Mouse (Mus musculus) midbrain, embryonic 12.5 days (tissue): ENCODE measurements around the gene Fbxo41. TPM values are rescaled to one million over a fixed set of nuclear protein-coding genes. Genes with fewer than 3 reads are reported as not detected.

Experiments used
- ATAC-seq: fragments of 200-750 bp; cut with Nextera tagmentation; 2 replicates; pipeline ENCODE4 v1.8.0; 2017; ENCODE audit warnings: low read depth, moderate TSS enrichment, moderate library complexity; ENCODE audit not compliant: low FRiP score
- H3K27ac ChIP-seq: fragments of 300-500 bp; sonication (generic); replicated peaks from 2 replicates; pipeline ENCODE4 v1.5.1; 2016; ENCODE audit warnings: mild to moderate bottlenecking
- H3K27me3 ChIP-seq: fragments of 300-500 bp; sonication (generic); 2 replicates; pipeline ENCODE4 v1.6.1; 2016; ENCODE audit warnings: mild to moderate bottlenecking
- H3K36me3 ChIP-seq: fragments of 300-500 bp; sonication (generic); 2 replicates; pipeline ENCODE4 v1.6.1; 2016
- H3K4me1 ChIP-seq: fragments of 300-500 bp; sonication (generic); 2 replicates; pipeline ENCODE4 v1.6.1; 2016
- H3K4me2 ChIP-seq: fragments of 300-500 bp; sonication (generic); replicated peaks from 2 replicates; pipeline ENCODE4 v1.6.1; 2016; ENCODE audit warnings: mild to moderate bottlenecking, moderate library complexity
- H3K4me3 ChIP-seq: fragments of 300-500 bp; sonication (generic); 2 replicates; pipeline ENCODE4 v1.5.1; 2016; ENCODE audit warnings: mild to moderate bottlenecking
- H3K9ac ChIP-seq: fragments of 300-500 bp; sonication (generic); replicated peaks from 2 replicates; pipeline ENCODE4 v1.6.1; 2016; ENCODE audit warnings: mild to moderate bottlenecking, moderate library complexity
- H3K9me3 ChIP-seq: fragments of 300-500 bp; sonication (generic); 2 replicates; pipeline ENCODE4 v1.6.1; 2016; ENCODE audit warnings: mild to moderate bottlenecking
- WGBS: fragments of 180-500 bp; shearing (Covaris S2); methylation state at CpG from one replicate; pipeline ENCODE4 v1.1.7; 2016; 5-methylcytosine and 5-hydroxymethylcytosine counted together
- polyA plus RNA-seq: library from polyadenylated mRNA; unstranded; fragments of >200 nt; fragmentation: Nextera tagmentation; extraction: Ambion mirVana; gene quantifications from 2 replicates; pipeline ENCODE4 v1.2.1, GENCODE M21; 2016

The Fbxo41 gene
- polyA plus RNA-seq, 1 experiment from 2014 or later = 2.4 TPM

DNA sequence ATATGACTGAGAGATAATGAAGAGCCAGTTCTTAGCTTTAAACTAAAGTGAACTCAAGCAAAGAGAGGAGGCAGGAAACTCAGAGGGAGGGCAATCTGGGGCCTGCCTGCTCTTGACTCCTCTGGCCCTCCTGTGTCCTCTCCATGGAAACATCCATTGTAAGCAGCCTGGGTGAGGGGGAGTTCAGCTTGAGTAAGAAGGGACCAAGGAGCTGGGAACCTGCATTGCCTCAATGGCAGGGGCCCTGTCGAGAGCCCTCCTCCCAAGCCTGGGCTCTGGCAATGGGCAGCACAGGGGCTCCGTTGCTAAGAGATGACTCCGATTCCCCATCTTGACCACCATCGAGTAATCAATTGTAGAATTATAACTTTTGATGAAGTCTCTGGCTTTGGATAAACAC, 14.3 kb downstream of the Fbxo41 start:
- no peak for ATAC-seq
- Histone ChIP-seq H3K27ac (no peak overlapping the region), H3K27me3 (peaks cover 41% of the 10 kb centered on the region), H3K4me1 (peaks cover 18% of the 10 kb centered on the region), H3K4me2 (no peak overlapping the region), H3K9ac (no peak overlapping the region), H3K36me3 (no peaks in the 10 kb centered on the region), H3K4me3 (no peak overlapping the region), H3K9me3 (no peaks in the 10 kb centered on the region)
- 24% methylated on average over 4 of the region's 4 CpGs for WGBS

- H3K36me3 ChIP-seq = no peaks in the 10 kb centered on the region
- WGBS = 85% methylated on average over 2 of the region's 2 CpGs
- H3K9ac ChIP-seq = no peak overlapping the region
- H3K4me2 ChIP-seq = no peak overlapping the region
- no peak for ATAC-seq
- no peak overlapping the region for H3K27ac ChIP-seq
- no peaks in the 10 kb centered on the region for H3K9me3 ChIP-seq
- peaks cover 18% of the 10 kb centered on the region for H3K4me1 ChIP-seq
- no peak overlapping the region for H3K4me3 ChIP-seq
- peaks cover 58% of the 10 kb centered on the region for H3K27me3 ChIP-seq
Observed at GRCm38 (mm10) chr6:85485738-85486137, 17.1 kb downstream of the Fbxo41 start.

- H3K4me2 ChIP-seq = peak overlapping the region; percentile 53
- H3K4me3 ChIP-seq = peak overlapping the region; percentile 37
- 3% methylated on average over 92 of the region's 92 CpGs for WGBS
- peaks cover 61% of the 10 kb centered on the region for H3K27me3 ChIP-seq
- no peak for ATAC-seq
- H3K4me1 ChIP-seq = peaks cover 18% of the 10 kb centered on the region
- H3K27ac ChIP-seq = no peak overlapping the region
- H3K9me3 ChIP-seq = no peaks in the 10 kb centered on the region
- no peaks in the 10 kb centered on the region for H3K36me3 ChIP-seq
- H3K9ac ChIP-seq = peak overlapping the region; percentile 28; the same call in 1 of the 2 replicates
Observed at GRCm38 (mm10) chr6:85483843-85484721, 18.7 kb downstream of the Fbxo41 start.

DNA sequence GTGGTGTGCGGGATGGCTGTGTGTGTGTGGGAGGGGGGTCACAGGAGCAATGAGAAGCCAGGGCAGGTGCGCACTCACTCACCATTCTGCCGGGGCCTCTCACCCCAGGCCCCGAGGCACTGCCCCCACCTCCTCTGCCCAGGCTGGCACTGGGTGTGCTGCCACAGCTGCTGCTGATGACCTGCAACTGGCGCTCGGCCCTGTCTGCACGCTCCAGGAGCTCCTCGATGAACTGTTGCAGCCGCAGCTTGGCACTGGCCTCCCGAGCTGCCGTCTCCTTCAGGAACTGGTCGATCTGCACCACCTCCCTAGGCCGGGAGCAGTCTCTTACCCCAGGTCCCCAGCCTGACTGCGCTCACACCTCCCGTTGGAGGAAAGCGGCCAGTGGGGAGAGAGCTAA, 22.1 kb downstream of the Fbxo41 start:
- peaks cover 13% of the 10 kb centered on the region for H3K4me1 ChIP-seq
- H3K4me2 ChIP-seq = no peak overlapping the region
- H3K27ac ChIP-seq = no peak overlapping the region
- H3K36me3 ChIP-seq = no peaks in the 10 kb centered on the region
- WGBS = 84% methylated on average over 16 of the region's 16 CpGs
- H3K27me3 ChIP-seq = peaks cover 49% of the 10 kb centered on the region
- ATAC-seq = no peak
- no peak overlapping the region for H3K4me3 ChIP-seq
- no peaks in the 10 kb centered on the region for H3K9me3 ChIP-seq
- no peak overlapping the region for H3K9ac ChIP-seq

DNA sequence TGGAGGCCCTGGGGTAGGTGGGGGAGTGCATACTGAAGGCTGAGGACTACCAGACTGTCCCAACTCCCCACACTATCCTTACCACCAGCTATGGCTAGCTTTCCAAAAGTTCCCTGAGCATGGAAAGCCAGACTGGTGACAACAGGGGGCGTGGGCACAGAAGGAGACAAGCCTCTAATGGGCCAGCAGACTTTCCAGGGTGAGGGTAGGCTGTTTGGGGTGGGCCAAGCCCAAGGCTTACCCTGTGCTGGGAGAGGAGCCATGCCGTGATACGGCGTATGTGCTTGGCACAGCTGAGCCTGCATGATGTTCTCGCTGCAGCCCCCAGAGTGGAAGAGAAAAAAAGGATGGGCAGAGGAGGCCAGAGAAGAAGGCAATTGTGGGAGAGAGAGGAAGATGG, 22.8 kb downstream of the Fbxo41 start:
- H3K27ac ChIP-seq = no peak overlapping the region
- H3K27me3 ChIP-seq = peaks cover 42% of the 10 kb centered on the region
- H3K9ac ChIP-seq = no peak overlapping the region
- peaks cover 13% of the 10 kb centered on the region for H3K4me1 ChIP-seq
- H3K36me3 ChIP-seq = no peaks in the 10 kb centered on the region
- WGBS = 83% methylated on average over 5 of the region's 5 CpGs
- H3K4me3 ChIP-seq = no peak overlapping the region
- no peaks in the 10 kb centered on the region for H3K9me3 ChIP-seq
- no peak for ATAC-seq
- no peak overlapping the region for H3K4me2 ChIP-seq

- Histone ChIP-seq H3K4me3 (no peak overlapping the region), H3K36me3 (no peaks in the 10 kb centered on the region; the same call in 1 of the 2 replicates), H3K4me1 (no peaks in the 10 kb centered on the region), H3K27ac (no peak overlapping the region), H3K27me3 (peaks cover 27% of the 10 kb centered on the region), H3K4me2 (no peak overlapping the region), H3K9me3 (no peaks in the 10 kb centered on the region), H3K9ac (no peak overlapping the region)
- WGBS = 38% methylated on average over 14 of the region's 14 CpGs
- no peak for ATAC-seq
Observed at GRCm38 (mm10) chr6:85478416-85478815, 24.4 kb downstream of the Fbxo41 start.

- no peaks in the 10 kb centered on the region; the same call in 1 of the 2 replicates for H3K36me3 ChIP-seq
- 47% methylated on average over 10 of the region's 10 CpGs for WGBS
- no peak overlapping the region for H3K9ac ChIP-seq
- H3K27me3 ChIP-seq = peaks cover 17% of the 10 kb centered on the region
- H3K27ac ChIP-seq = no peak overlapping the region
- H3K4me1 ChIP-seq = no peaks in the 10 kb centered on the region
- ATAC-seq = peak; percentile 49; the same call in 1 of the 2 replicates
- no peaks in the 10 kb centered on the region for H3K9me3 ChIP-seq
- H3K4me3 ChIP-seq = no peak overlapping the region
- H3K4me2 ChIP-seq = no peak overlapping the region
Observed at GRCm38 (mm10) chr6:85477366-85477917, 25.4 kb downstream of the Fbxo41 start.

- H3K27ac ChIP-seq = no peak overlapping the region
- no peak for ATAC-seq
- 92% methylated on average over 3 of the region's 3 CpGs for WGBS
Observed at GRCm38 (mm10) chr6:85475581-85475980, 27.2 kb downstream of the Fbxo41 start.

GRCm38 (mm10) chr6:85472542-85472941, 30.3 kb downstream of the Fbxo41 start:
- Histone ChIP-seq H3K36me3 (peaks cover 24% of the 10 kb centered on the region), H3K4me1 (peaks cover 3% of the 10 kb centered on the region; the same call in 1 of the 2 replicates), H3K9me3 (no peaks in the 10 kb centered on the region), H3K9ac (no peak overlapping the region), H3K27me3 (peaks cover 2% of the 10 kb centered on the region; the same call in 1 of the 2 replicates), H3K27ac (no peak overlapping the region), H3K4me2 (no peak overlapping the region), H3K4me3 (no peak overlapping the region)
- WGBS = 50% methylated on average over 5 of the region's 5 CpGs
- no peak for ATAC-seq

More at GRCm38 (mm10) chr6:85475581-85475980, 27.2 kb downstream of the Fbxo41 start:
- H3K9me3 ChIP-seq = no peaks in the 10 kb centered on the region
- H3K4me3 ChIP-seq = no peak overlapping the region
- H3K4me1 ChIP-seq = peaks cover 3% of the 10 kb centered on the region; the same call in 1 of the 2 replicates
- no peak overlapping the region for H3K9ac ChIP-seq
- H3K36me3 ChIP-seq = no peaks in the 10 kb centered on the region; the same call in 1 of the 2 replicates
- no peak overlapping the region for H3K4me2 ChIP-seq
- peaks cover 9% of the 10 kb centered on the region for H3K27me3 ChIP-seq

- peaks cover 3% of the 10 kb centered on the region; the same call in 1 of the 2 replicates for H3K4me1 ChIP-seq
- no peak overlapping the region for H3K4me2 ChIP-seq
- H3K4me3 ChIP-seq = no peak overlapping the region
- H3K27me3 ChIP-seq = no peaks in the 10 kb centered on the region
- peaks cover 30% of the 10 kb centered on the region for H3K36me3 ChIP-seq
- H3K27ac ChIP-seq = no peak overlapping the region
- no peak overlapping the region for H3K9ac ChIP-seq
- ATAC-seq = no peak
- no peaks in the 10 kb centered on the region for H3K9me3 ChIP-seq
- 66% methylated on average over 8 of the region's 8 CpGs for WGBS
Observed at GRCm38 (mm10) chr6:85471962-85472361, 30.8 kb downstream of the Fbxo41 start.

- 77% methylated on average over 5 of the region's 5 CpGs for WGBS
- Histone ChIP-seq H3K4me1 (peaks cover 3% of the 10 kb centered on the region; the same call in 1 of the 2 replicates), H3K4me2 (no peak overlapping the region), H3K4me3 (no peak overlapping the region), H3K27me3 (no peaks in the 10 kb centered on the region), H3K9ac (no peak overlapping the region), H3K27ac (no peak overlapping the region), H3K36me3 (peaks cover 51% of the 10 kb centered on the region), H3K9me3 (no peaks in the 10 kb centered on the region)
- ATAC-seq = no peak
Observed at GRCm38 (mm10) chr6:85469660-85470430, 32.9 kb downstream of the Fbxo41 start.

DNA sequence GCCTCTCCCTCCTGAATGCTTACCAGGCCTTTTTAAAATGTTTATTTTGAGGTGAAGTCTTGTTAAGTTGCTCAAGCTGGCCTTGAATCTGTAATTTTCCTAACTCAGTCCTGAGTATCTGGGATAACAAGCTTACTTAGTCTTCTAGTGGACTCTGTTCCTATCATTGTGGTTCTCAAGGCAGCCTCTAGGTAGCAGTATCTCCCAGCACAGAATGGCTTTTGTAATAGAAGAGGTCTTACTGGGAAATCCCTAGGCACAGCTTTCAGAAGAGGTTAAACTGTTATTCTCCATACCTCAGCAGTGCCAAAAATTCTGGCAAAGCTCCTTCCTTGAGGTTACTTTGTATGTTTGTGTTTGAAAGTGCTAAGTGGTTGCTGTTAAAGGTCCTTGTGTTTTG, 37.4 kb downstream of the Fbxo41 start:
- no peaks in the 10 kb centered on the region for H3K27me3 ChIP-seq
- H3K36me3 ChIP-seq = peaks cover 94% of the 10 kb centered on the region
- H3K4me2 ChIP-seq = no peak overlapping the region
- no peak overlapping the region for H3K9ac ChIP-seq
- ATAC-seq = no peak
- no peak overlapping the region for H3K27ac ChIP-seq
- H3K4me3 ChIP-seq = no peak overlapping the region
- H3K4me1 ChIP-seq = no peaks in the 10 kb centered on the region
- no peaks in the 10 kb centered on the region for H3K9me3 ChIP-seq
